Mouse (Mus musculus): ENCODE data around the gene Tex14.

- TF ChIP-seq CTCF (IDR thresholded peaks at IDR 0.05; ENCODE audit: borderline replicate concordance, control insufficient read depth, extremely low read depth, insufficient read depth, low read length, poor library complexity) = no peak
- no peak for TF ChIP-seq POLR2A (IDR thresholded peaks at IDR 0.05; ENCODE audit: control insufficient read depth, extremely low read depth, insufficient read depth, low read length, poor library complexity)
Observed at GRCm38 (mm10) chr11:87454035-87454690, 49.3 kb downstream of the Tex14 start.

All from thymus, adult 2 months (tissue).